Mouse (Mus musculus) adrenal gland, postnatal 4 days (tissue): ENCODE data around the gene H2-DMa. TPM values are rescaled to one million over a fixed set of nuclear protein-coding genes. Genes with fewer than 3 reads are reported as not detected.
A peak's percentile ranks its signal among the peaks of the same experiment; 100 is the strongest.

Experiments
- DNase-seq, 2 experiments: peaks; one replicate each; pipeline ENCODE4 v3.0.0; 2021 to 2022; ENCODE audit warnings: low spot score in 2 of 2, mixed read lengths in 2 of 2
- long read RNA-seq, 2 experiments: library from polyadenylated mRNA; stranded (forward); transcript quantifications; one replicate each; pipeline ENCODE4 v2.0.0; 2021
- total RNA-seq, 2 experiments: library from RNA; stranded (reverse); gene quantifications; 2 replicates each; pipeline ENCODE4 v1.2.3; 2021

The H2-DMa gene
- total RNA-seq = 10 to 100 TPM; 11.2 to 11.7 TPM
- long read RNA-seq, experiment 1, partial matches to known transcripts = 0 of 6 reads
- long read RNA-seq, experiment 1, other reads (novel, unspliced or antisense) = 3 of 6 reads
- long read RNA-seq, experiment 2, partial matches to known transcripts = 1 of 8 reads
- long read RNA-seq, experiment 2, other reads (novel, unspliced or antisense) = 2 of 8 reads

- DNase-seq = peak; percentile 94 to 98
These were observed at the start of gene H2-DMa for GRCm38 (mm10) chr17:34119249-34120179. Gene H2-DMa, plus strand, starts transcription at chr17:34119541.

- no peak for DNase-seq
These were observed 47.2 kb upstream of the H2-DMa start for GRCm38 (mm10) chr17:34072091-34072490.

- DNase-seq = peak in 1 of 2 experiments; percentile 27
These were observed 44.1 kb upstream of the H2-DMa start for GRCm38 (mm10) chr17:34075271-34075670.

- peak; percentile 43 to 50 for DNase-seq
These were observed 41.8 kb upstream of the H2-DMa start for GRCm38 (mm10) chr17:34077549-34077948.

GRCm38 (mm10) chr17:34078148-34078547 is 41.2 kb upstream of the H2-DMa start:
- DNase-seq = no peak

- no peak for DNase-seq
These were observed 40.3 kb upstream of the H2-DMa start for GRCm38 (mm10) chr17:34079002-34079401.

- peak in 1 of 2 experiments; percentile 13 for DNase-seq
These were observed 39.7 kb upstream of the H2-DMa start for GRCm38 (mm10) chr17:34079621-34080020.

- DNase-seq = no peak
These were observed 36.2 kb upstream of the H2-DMa start for GRCm38 (mm10) chr17:34083104-34083503.

GRCm38 (mm10) chr17:34087386-34087785 is 32.0 kb upstream of the H2-DMa start:
- no peak for DNase-seq

- no peak for DNase-seq
These were observed 31.2 kb upstream of the H2-DMa start for GRCm38 (mm10) chr17:34088124-34088523.

- no peak for DNase-seq
These were observed 28.4 kb upstream of the H2-DMa start for GRCm38 (mm10) chr17:34090923-34091322.

- DNase-seq = no peak
These were observed 27.0 kb upstream of the H2-DMa start, which contains the start of gene H2-Oa for GRCm38 (mm10) chr17:34092197-34092875. Gene H2-Oa, plus strand, starts transcription at chr17:34092340.

- no peak for DNase-seq
These were observed 26.0 kb upstream of the H2-DMa start for GRCm38 (mm10) chr17:34093199-34093874.

GRCm38 (mm10) chr17:34094283-34095035 is 24.9 kb upstream of the H2-DMa start:
- DNase-seq = no peak

GRCm38 (mm10) chr17:34096497-34097010 is 22.8 kb upstream of the H2-DMa start:
- DNase-seq = no peak

GRCm38 (mm10) chr17:34097272-34097671 is 22.1 kb upstream of the H2-DMa start:
- no peak for DNase-seq

GRCm38 (mm10) chr17:34098709-34099479 is 20.4 kb upstream of the H2-DMa start:
- DNase-seq = no peak

- DNase-seq = no peak
These were observed 19.8 kb upstream of the H2-DMa start for GRCm38 (mm10) chr17:34099531-34099930.

GRCm38 (mm10) chr17:34101185-34101584 is 18.2 kb upstream of the H2-DMa start:
- DNase-seq = no peak
